Mouse (Mus musculus) layer of hippocampus, adult 8-10 months (tissue): ENCODE measurements at regions not wholly inside any gene's neighbourhood (a gene's known extent, or its start where the extent isn't known, plus 50 kb on each side); places are given as distances from the start of the nearest gene placed in this dataset.

Experiments
- DNase-seq, 2 experiments: peaks; one replicate each; pipeline ENCODE4 v3.0.0; 2022; ENCODE audit warnings: low spot score in 2 of 2

- DNase-seq = peak; percentile 68 to 73
Measured at GRCm38 (mm10) chr14:76791811-76792571, 235.3 kb upstream of the Serp2 start.

GRCm38 (mm10) chr14:76789376-76789775 is 232.7 kb upstream of the Serp2 start:
- DNase-seq = no peak

- no peak for DNase-seq
Measured at GRCm38 (mm10) chr14:76787601-76788000, 230.9 kb upstream of the Serp2 start.

GRCm38 (mm10) chr14:76786214-76786613 is 229.5 kb upstream of the Serp2 start:
- DNase-seq = no peak

GRCm38 (mm10) chr14:76781524-76781880 is 224.8 kb upstream of the Serp2 start:
- DNase-seq = no peak

GRCm38 (mm10) chr14:76780572-76781523 is 224.2 kb upstream of the Serp2 start:
- DNase-seq = no peak

GRCm38 (mm10) chr14:76778541-76779399 is 222.1 kb upstream of the Serp2 start:
- peak; percentile 65 to 73 for DNase-seq

- no peak for DNase-seq
Measured at GRCm38 (mm10) chr14:76775387-76775924, 218.8 kb upstream of the Serp2 start.

- no peak for DNase-seq
Measured at GRCm38 (mm10) chr14:76772781-76773438, 216.2 kb upstream of the Serp2 start.

- DNase-seq = no peak
Measured at GRCm38 (mm10) chr14:76770106-76770505, 213.4 kb upstream of the Serp2 start.

- DNase-seq = no peak
Measured at GRCm38 (mm10) chr14:76767301-76767700, 210.6 kb upstream of the Serp2 start.

GRCm38 (mm10) chr14:76766186-76766713 is 209.6 kb upstream of the Serp2 start:
- no peak for DNase-seq

- DNase-seq = peak; percentile 44 to 52
Measured at GRCm38 (mm10) chr14:76765094-76765504, 208.4 kb upstream of the Serp2 start.

GRCm38 (mm10) chr14:76764390-76764796 is 207.7 kb upstream of the Serp2 start:
- peak in 1 of 2 experiments; percentile 70 for DNase-seq

GRCm38 (mm10) chr14:76763539-76763938 is 206.8 kb upstream of the Serp2 start:
- no peak for DNase-seq

GRCm38 (mm10) chr14:76762777-76763176 is 206.1 kb upstream of the Serp2 start:
- no peak for DNase-seq

- DNase-seq = no peak
Measured at GRCm38 (mm10) chr14:76761691-76762090, 205.0 kb upstream of the Serp2 start.

- no peak for DNase-seq
Measured at GRCm38 (mm10) chr14:76761274-76761673, 204.6 kb upstream of the Serp2 start.

GRCm38 (mm10) chr14:76760509-76761023 is 203.9 kb upstream of the Serp2 start:
- DNase-seq = peak; percentile 79 to 85

GRCm38 (mm10) chr14:76759377-76759776 is 202.7 kb upstream of the Serp2 start:
- DNase-seq = no peak
